Mouse (Mus musculus) naive thymus-derived CD4-positive, alpha-beta T cell, adult 5 months (primary cell): ENCODE data around the gene Gm36176. TPM values are rescaled to one million over a fixed set of nuclear protein-coding genes. Genes with fewer than 3 reads are reported as not detected.

ENCODE experiments used
- polyA plus RNA-seq: library from polyadenylated mRNA; unstranded; fragments of 100-300 nt; shearing (Covaris generic); gene quantifications from one replicate; pipeline ENCODE4 v1.2.1, GENCODE M21; 2017

Gm36176 gene
- not detected for polyA plus RNA-seq

DNA sequence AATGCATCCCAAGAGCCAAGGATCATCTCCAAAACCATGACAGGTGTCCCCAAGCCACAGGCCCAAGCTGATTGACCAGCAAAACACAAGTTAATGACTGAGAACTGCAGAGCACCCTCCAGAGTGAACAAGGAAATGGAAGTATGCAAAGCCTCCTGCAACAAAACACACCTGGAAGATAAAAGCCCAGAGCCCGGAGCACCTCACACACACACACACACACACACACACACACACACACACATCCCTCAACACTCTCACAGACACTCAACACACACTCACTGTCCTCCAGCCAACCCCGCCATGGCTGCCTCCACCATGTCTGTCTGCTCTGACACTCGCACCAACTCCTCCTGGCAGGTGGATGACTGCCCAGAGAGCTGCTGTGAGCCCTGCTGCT is at the start of gene Gm36176:
TSS of gene Gm36176 (plus strand) at position 301 of the 400 bp plus-strand sequence.

DNA sequence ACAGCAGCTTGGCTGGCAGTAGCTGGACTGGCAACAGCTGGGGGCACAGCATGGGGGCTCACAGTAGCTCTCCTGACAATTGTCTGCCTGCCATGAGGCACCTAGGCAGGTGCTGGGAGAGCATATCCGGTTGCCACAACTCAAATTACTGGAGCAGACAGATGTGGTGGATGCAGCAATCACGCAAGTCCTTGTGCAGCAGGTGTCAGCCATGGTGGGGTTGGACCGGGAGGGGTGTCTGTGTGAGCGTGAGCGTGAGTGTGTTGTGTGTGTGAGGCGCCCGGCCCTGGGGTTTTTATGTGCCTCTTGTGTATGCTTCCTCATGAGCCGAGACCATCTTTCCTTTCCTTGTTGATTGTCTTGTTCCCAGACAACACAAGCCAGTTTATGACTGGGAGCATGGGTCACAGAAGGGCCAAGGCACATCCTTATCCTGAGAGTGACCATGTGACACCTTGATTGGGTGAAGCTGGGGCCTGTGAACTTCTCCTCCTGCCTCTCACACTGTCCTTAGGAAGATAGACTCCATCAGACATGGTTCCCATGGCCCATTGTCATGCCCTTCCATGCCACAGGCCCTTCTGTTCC is 47.6 kb upstream of the Gm36176 start, which contains the start of gene Gm19668:
TSS of gene Gm19668 (minus strand) at position 213 of the 588 bp plus-strand sequence.

DNA sequence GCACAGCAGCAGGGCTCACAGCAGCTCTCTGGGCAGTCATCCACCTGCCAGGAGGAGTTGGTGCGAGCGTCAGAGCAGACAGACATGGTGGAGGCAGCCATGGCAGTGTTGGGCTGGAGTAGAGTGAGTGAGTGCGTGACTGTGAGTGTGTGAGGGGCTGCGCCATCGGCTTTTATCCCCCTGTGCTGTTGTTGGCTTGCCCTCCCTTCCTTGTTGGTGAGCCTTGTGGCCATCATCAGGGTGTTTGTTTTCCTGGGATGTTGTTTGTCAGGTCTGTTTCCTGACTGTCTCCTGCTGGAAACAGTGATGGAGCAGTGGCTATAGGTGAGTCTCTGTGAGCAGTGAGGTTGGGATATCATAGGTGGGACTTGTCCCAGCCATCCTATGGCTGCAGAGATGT is 34.9 kb upstream of the Gm36176 start, which contains the start of gene Gm9507:
TSS of gene Gm9507 (minus strand) at position 101 of the 400 bp plus-strand sequence.

DNA sequence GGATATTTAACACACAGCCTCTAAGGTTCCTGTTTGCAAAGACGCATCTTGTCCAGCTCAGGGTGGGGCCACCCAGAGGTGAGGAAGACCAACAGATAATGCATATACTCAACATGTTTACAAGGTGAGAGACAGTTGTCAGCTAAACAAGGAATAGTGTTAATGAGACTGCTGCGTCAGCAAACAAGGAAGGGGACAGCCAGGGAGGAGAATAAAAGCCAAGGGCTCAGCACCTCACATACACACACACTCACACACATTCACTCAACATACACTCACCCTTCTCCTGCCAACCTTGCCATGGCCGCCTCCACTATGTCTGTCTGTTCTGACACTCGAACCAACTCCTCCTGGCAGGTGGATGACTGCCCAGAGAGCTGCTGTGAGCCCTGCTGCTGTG is 32.2 kb upstream of the Gm36176 start, which contains the start of gene Gm2696:
TSS of gene Gm2696 (plus strand) at position 301 of the 400 bp plus-strand sequence.

DNA sequence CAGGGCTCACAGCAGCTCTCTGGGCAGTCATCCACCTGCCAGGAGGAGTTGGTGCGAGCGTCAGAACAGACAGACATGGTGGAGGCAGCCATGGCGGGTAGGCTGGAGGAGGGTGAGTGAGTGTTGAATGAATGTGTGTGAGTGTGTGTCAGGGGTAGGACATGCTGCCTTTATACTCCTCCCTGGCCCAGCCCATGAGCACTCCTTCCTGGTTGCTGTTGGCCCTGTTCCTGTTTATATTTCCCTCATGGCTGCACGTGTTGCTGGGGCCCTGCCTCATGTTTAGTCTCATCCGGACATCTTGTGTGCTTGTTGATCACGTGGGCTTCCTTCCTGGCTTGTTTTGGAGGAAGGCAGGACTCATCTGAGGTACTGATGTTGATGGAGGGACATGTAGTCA is 19.7 kb upstream of the Gm36176 start, which contains the start of gene Krtap10-4:
TSS of gene Krtap10-4 (minus strand) at position 145 of the 400 bp plus-strand sequence.

DNA sequence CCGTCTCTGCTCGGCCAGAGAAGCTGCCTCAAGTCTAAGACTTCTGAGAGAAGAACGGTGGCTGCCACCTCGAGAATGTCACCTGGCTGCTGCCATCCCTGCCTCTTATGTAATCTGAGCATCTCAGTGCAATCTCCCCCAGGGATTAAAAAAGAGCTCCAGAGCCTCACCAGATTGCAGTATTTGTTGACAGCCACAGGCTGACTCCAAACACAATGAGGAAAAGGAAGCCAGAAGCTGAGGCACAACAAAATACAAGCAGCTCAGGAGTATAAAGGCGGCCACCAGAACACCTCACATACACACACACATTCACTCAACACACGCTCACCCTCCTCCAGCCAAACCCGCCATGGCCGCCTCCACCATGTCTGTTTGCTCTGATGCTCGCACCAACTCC is 11.0 kb upstream of the Gm36176 start, which contains the start of gene Krtap10-10:
TSS of gene Krtap10-10 (plus strand) at position 301 of the 400 bp plus-strand sequence.

DNA sequence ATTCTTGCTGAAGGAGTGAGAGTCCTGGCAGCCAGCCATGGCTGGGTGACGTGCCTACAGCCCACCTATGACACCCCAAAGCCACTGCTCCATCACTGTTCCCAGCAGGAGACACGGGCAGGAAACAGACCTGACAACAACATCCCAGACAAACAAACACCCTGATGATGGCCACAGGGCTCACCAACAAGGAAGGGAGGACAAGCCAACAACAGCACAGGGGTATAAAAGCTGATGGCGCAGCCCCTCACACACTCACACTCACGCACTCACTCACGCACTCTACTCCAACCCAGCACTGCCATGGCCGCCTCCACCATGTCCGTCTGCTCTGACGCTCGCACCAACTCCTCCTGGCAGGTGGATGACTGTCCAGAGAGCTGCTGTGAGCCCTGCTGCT is 6.0 kb downstream of the Gm36176 start, which contains the start of gene Gm10318:
TSS of gene Gm10318 (plus strand) at position 301 of the 400 bp plus-strand sequence.

DNA sequence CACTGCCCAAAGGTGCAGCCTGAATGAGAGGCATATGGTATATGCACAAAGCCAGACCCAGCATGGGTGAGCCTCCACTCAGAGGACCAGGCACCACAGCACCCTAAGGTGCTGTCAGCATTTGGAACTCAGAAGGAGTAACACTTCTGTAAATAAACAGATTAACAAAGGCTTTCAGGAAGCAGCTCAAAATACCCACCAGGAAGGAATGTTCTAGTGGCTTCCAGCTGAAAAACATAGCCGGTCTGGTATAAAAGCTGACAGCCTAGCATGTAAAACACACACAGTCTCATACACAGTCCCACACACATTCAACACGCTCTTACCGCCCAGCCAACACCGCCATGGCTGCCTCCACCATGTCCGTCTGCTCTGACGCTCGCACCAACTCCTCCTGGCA is 15.1 kb downstream of the Gm36176 start, which contains the start of gene Gm3285:
TSS of gene Gm3285 (plus strand) at position 301 of the 400 bp plus-strand sequence.

Other genes starting within 250 kb of the Gm36176 start
- gene Sumo3, start 240.7 kb upstream of the Gm36176 start, polyA plus RNA-seq = 113 TPM
- not detected for gene Gm49325, start 240.6 kb upstream of the Gm36176 start, polyA plus RNA-seq
- gene Ube2g2, start 224.5 kb upstream of the Gm36176 start, polyA plus RNA-seq = 55.7 TPM
- gene Tspear, start 160.2 kb upstream of the Gm36176 start, polyA plus RNA-seq = not detected
- not detected for gene Gm19402, start 156.0 kb upstream of the Gm36176 start, polyA plus RNA-seq
- not detected for gene Gm9508, start 149.6 kb upstream of the Gm36176 start, polyA plus RNA-seq
- not detected for gene Gm10272, start 140.2 kb upstream of the Gm36176 start, polyA plus RNA-seq
- not detected for gene Gm10024, start 135.3 kb upstream of the Gm36176 start, polyA plus RNA-seq
- not detected for gene Gm10142, start 131.0 kb upstream of the Gm36176 start, polyA plus RNA-seq
- not detected for gene Krtap12-1, start 126.2 kb upstream of the Gm36176 start, polyA plus RNA-seq
- not detected for gene Gm10100, start 120.3 kb upstream of the Gm36176 start, polyA plus RNA-seq
- gene Gm18596, start 104.2 kb upstream of the Gm36176 start, polyA plus RNA-seq = not detected
- not detected for gene Gm9736, start 95.4 kb upstream of the Gm36176 start, polyA plus RNA-seq
- not detected for gene Gm3233, start 87.1 kb upstream of the Gm36176 start, polyA plus RNA-seq
- gene Gm3238, start 75.5 kb upstream of the Gm36176 start, polyA plus RNA-seq = not detected
- not detected for gene Gm7138, start 69.9 kb upstream of the Gm36176 start, polyA plus RNA-seq
- not detected for gene Gm3250, start 64.3 kb upstream of the Gm36176 start, polyA plus RNA-seq
- not detected for gene Gm7137, start 58.6 kb upstream of the Gm36176 start, polyA plus RNA-seq
- not detected for gene Gm9639, start 51.7 kb upstream of the Gm36176 start, polyA plus RNA-seq
- gene Gm19668, start 47.7 kb upstream of the Gm36176 start, polyA plus RNA-seq = not detected
- not detected for gene Gm9507, start 35.0 kb upstream of the Gm36176 start, polyA plus RNA-seq
- not detected for gene Gm2696, start 32.1 kb upstream of the Gm36176 start, polyA plus RNA-seq
- gene Krtap10-4, start 19.7 kb upstream of the Gm36176 start, polyA plus RNA-seq = not detected
- gene Krtap10-10, start 10.9 kb upstream of the Gm36176 start, polyA plus RNA-seq = not detected
- not detected for gene Gm10318, start 6.1 kb downstream of the Gm36176 start, polyA plus RNA-seq
- gene Gm3285, start 15.2 kb downstream of the Gm36176 start, polyA plus RNA-seq = not detected
- 0.11 TPM for gene Lrrc3, start 55.7 kb downstream of the Gm36176 start, polyA plus RNA-seq
- not detected for gene Trpm2, start 123.8 kb downstream of the Gm36176 start, polyA plus RNA-seq
- gene 1810043G02Rik, start 131.7 kb downstream of the Gm36176 start, polyA plus RNA-seq = 7.4 TPM
- 128 TPM for gene Pfkl, start 163.3 kb downstream of the Gm36176 start, polyA plus RNA-seq
- not detected for gene Dnmt3l, start 195.1 kb downstream of the Gm36176 start, polyA plus RNA-seq
- gene Aire, start 196.8 kb downstream of the Gm36176 start, polyA plus RNA-seq = 0.22 TPM
- 2.9 TPM for gene Icosl, start 222.5 kb downstream of the Gm36176 start, polyA plus RNA-seq